Mouse (Mus musculus): Measurements from ENCODE around the gene Miga2. TPM values are rescaled to one million over a fixed set of nuclear protein-coding genes. Genes with fewer than 3 reads are reported as not detected.

Miga2 gene
- polyA plus RNA-seq, 1 experiment = 6.9 TPM

GRCm38 (mm10) chr2:30392577-30393369 is 28.7 kb downstream of the Miga2 start:
- no peak for TF ChIP-seq CTCF (IDR thresholded peaks at IDR 0.05; ENCODE audit: low read depth, low read length)
- TF ChIP-seq POLR2A (IDR thresholded peaks at IDR 0.05; ENCODE audit: borderline replicate concordance, low read depth, low read length) = no peak
- peaks cover 33% of the 10 kb centered on the region for H3K4me1 ChIP-seq (ENCODE audit: control insufficient read depth, insufficient read depth, low read length)
- peak overlapping the region; percentile 79 for H3K27ac ChIP-seq (ENCODE audit: insufficient read depth, low read depth, low read length)
- H3K4me3 ChIP-seq (ENCODE audit: insufficient read depth, low read length) = peak overlapping the region; percentile 93

GRCm38 (mm10) chr2:30393370-30393656 is 29.3 kb downstream of the Miga2 start:
- Histone ChIP-seq H3K27ac (ENCODE audit: insufficient read depth, low read depth, low read length) (peak overlapping the region; percentile 79), H3K4me3 (ENCODE audit: insufficient read depth, low read length) (peak overlapping the region; percentile 93), H3K4me1 (ENCODE audit: control insufficient read depth, insufficient read depth, low read length) (peaks cover 33% of the 10 kb centered on the region)
- no peak for TF ChIP-seq POLR2A (IDR thresholded peaks at IDR 0.05; ENCODE audit: borderline replicate concordance, low read depth, low read length)
- TF ChIP-seq CTCF (IDR thresholded peaks at IDR 0.05; ENCODE audit: low read depth, low read length) = 0 out of 2 replicates have a peak, but pooled peaks have one; percentile 6

- no peak for TF ChIP-seq POLR2A (IDR thresholded peaks at IDR 0.05; ENCODE audit: borderline replicate concordance, low read depth, low read length)
- TF ChIP-seq CTCF (IDR thresholded peaks at IDR 0.05; ENCODE audit: low read depth, low read length) = no peak
- peaks cover 31% of the 10 kb centered on the region for H3K4me1 ChIP-seq (ENCODE audit: control insufficient read depth, insufficient read depth, low read length)
- no peak overlapping the region for H3K4me3 ChIP-seq (ENCODE audit: insufficient read depth, low read length)
- peak overlapping the region; percentile 37; the same call in 1 of the 2 replicates for H3K27ac ChIP-seq (ENCODE audit: insufficient read depth, low read depth, low read length)
Measured at GRCm38 (mm10) chr2:30395757-30396156, 31.7 kb downstream of the Miga2 start.

GRCm38 (mm10) chr2:30396246-30396645 is 32.2 kb downstream of the Miga2 start:
- H3K4me3 ChIP-seq (ENCODE audit: insufficient read depth, low read length) = no peak overlapping the region
- TF ChIP-seq CTCF (IDR thresholded peaks at IDR 0.05; ENCODE audit: low read depth, low read length) = no peak
- H3K4me1 ChIP-seq (ENCODE audit: control insufficient read depth, insufficient read depth, low read length) = peaks cover 30% of the 10 kb centered on the region
- H3K27ac ChIP-seq (ENCODE audit: insufficient read depth, low read depth, low read length) = no peak overlapping the region

- H3K27ac ChIP-seq (ENCODE audit: insufficient read depth, low read depth, low read length) = no peak overlapping the region
- TF ChIP-seq POLR2A (IDR thresholded peaks at IDR 0.05; ENCODE audit: borderline replicate concordance, low read depth, low read length) = no peak
- no peak for TF ChIP-seq CTCF (IDR thresholded peaks at IDR 0.05; ENCODE audit: low read depth, low read length)
- H3K4me3 ChIP-seq (ENCODE audit: insufficient read depth, low read length) = no peak overlapping the region
- peaks cover 26% of the 10 kb centered on the region for H3K4me1 ChIP-seq (ENCODE audit: control insufficient read depth, insufficient read depth, low read length)
Measured at GRCm38 (mm10) chr2:30397986-30398512, 34.0 kb downstream of the Miga2 start.

- Histone ChIP-seq H3K4me3 (ENCODE audit: insufficient read depth, low read length) (no peak overlapping the region), H3K4me1 (ENCODE audit: control insufficient read depth, insufficient read depth, low read length) (peaks cover 14% of the 10 kb centered on the region), H3K27ac (ENCODE audit: insufficient read depth, low read depth, low read length) (no peak overlapping the region)
- TF ChIP-seq CTCF (IDR thresholded peaks at IDR 0.05; ENCODE audit: low read depth, low read length) (no peak), POLR2A (IDR thresholded peaks at IDR 0.05; ENCODE audit: borderline replicate concordance, low read depth, low read length) (no peak)
Measured at GRCm38 (mm10) chr2:30399191-30400171, 35.4 kb downstream of the Miga2 start.

- H3K4me3 ChIP-seq (ENCODE audit: insufficient read depth, low read length) = no peak overlapping the region
- TF ChIP-seq POLR2A (IDR thresholded peaks at IDR 0.05; ENCODE audit: borderline replicate concordance, low read depth, low read length) = no peak
- TF ChIP-seq CTCF (IDR thresholded peaks at IDR 0.05; ENCODE audit: low read depth, low read length) = no peak
- no peak overlapping the region for H3K27ac ChIP-seq (ENCODE audit: insufficient read depth, low read depth, low read length)
- H3K4me1 ChIP-seq (ENCODE audit: control insufficient read depth, insufficient read depth, low read length) = peaks cover 5% of the 10 kb centered on the region
Measured at GRCm38 (mm10) chr2:30401581-30401980, 37.5 kb downstream of the Miga2 start.

GRCm38 (mm10) chr2:30402351-30402826 is 38.4 kb downstream of the Miga2 start:
- no peak overlapping the region for H3K27ac ChIP-seq (ENCODE audit: insufficient read depth, low read depth, low read length)
- H3K4me1 ChIP-seq (ENCODE audit: control insufficient read depth, insufficient read depth, low read length) = peaks cover 10% of the 10 kb centered on the region
- H3K4me3 ChIP-seq (ENCODE audit: insufficient read depth, low read length) = no peak overlapping the region
- no peak for TF ChIP-seq POLR2A (IDR thresholded peaks at IDR 0.05; ENCODE audit: borderline replicate concordance, low read depth, low read length)
- no peak for TF ChIP-seq CTCF (IDR thresholded peaks at IDR 0.05; ENCODE audit: low read depth, low read length)

GRCm38 (mm10) chr2:30402843-30403242 is 38.8 kb downstream of the Miga2 start:
- H3K4me1 ChIP-seq (ENCODE audit: control insufficient read depth, insufficient read depth, low read length) = peaks cover 15% of the 10 kb centered on the region
- no peak for TF ChIP-seq CTCF (IDR thresholded peaks at IDR 0.05; ENCODE audit: low read depth, low read length)
- no peak for TF ChIP-seq POLR2A (IDR thresholded peaks at IDR 0.05; ENCODE audit: borderline replicate concordance, low read depth, low read length)
- no peak overlapping the region for H3K4me3 ChIP-seq (ENCODE audit: insufficient read depth, low read length)
- H3K27ac ChIP-seq (ENCODE audit: insufficient read depth, low read depth, low read length) = no peak overlapping the region
